Mouse (Mus musculus): ENCODE measurements around the gene Gm4779. TPM values are rescaled to one million over a fixed set of nuclear protein-coding genes. Genes with fewer than 3 reads are reported as not detected.

The Gm4779 gene
- polyA plus RNA-seq, 1 experiment from 2014 or later = not detected

Other genes starting within 250 kb of the Gm4779 start
- gene Ogt, start 154.4 kb downstream of the Gm4779 start, polyA plus RNA-seq (2014; fragmentation: Nextera tagmentation; extraction: Ambion mirVana) = 215 and 230 TPM in 2 replicates
- 0.11 TPM in 1 of 2 replicates, not detected in the other for gene Cxcr3, start 60.2 kb downstream of the Gm4779 start, polyA plus RNA-seq (2014; fragmentation: Nextera tagmentation; extraction: Ambion mirVana)
- not detected in 2 replicates for gene 8030474K03Rik, start 233 bp upstream of the Gm4779 start, polyA plus RNA-seq (2014; fragmentation: Nextera tagmentation; extraction: Ambion mirVana)
- 11.6 and 12.8 TPM in 2 replicates for gene Nhsl2, start 55.0 kb upstream of the Gm4779 start, polyA plus RNA-seq (2014; fragmentation: Nextera tagmentation; extraction: Ambion mirVana)